Mouse (Mus musculus) megakaryocyte, embryonic 14.5 days (primary cell): ENCODE measurements around the gene Pparg.

ENCODE experiments used
- FLI1 ChIP-seq: IDR thresholded peaks from 2 replicates; pipeline ENCODE4 v1.6.1; 2012; ENCODE audit warnings: low read length, inconsistent platforms, mixed read lengths
- GATA1 ChIP-seq: IDR thresholded peaks from 3 replicates; pipeline ENCODE4 v1.6.1; 2012; ENCODE audit warnings: mixed read lengths, low read length, inconsistent platforms, borderline replicate concordance

DNA sequence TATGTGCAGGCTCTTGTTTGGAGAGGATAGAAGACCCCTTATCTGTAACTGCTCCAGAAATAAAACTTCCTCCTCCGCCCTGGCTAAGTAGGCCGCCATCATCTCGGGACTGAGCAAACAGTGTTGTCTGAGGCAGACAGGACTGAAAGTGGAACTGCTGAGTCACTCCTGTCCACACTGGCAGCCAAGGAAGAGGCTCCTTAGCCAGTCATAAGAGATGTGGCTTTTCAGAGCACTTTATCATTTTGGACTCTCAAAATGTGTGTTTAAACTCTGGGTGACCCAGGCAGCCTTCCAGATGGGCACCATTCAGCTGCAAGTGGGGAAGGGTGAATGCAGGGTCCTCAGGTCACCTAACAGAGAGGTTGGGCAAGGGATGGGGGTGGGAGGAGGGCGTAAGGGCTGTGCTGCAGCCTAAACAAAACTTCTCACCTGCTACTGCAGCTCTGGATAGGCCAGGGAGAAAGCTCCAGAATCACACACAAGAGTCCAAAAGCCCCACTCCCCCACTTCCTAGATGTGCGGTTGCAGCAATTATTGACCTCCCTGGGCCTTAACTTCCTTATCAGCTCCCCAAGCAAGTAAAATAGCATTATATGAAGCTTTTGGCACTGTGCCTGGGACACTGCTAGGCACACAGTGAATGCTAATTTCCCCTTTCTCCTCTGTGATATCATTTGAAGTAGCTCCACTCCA lies 119.7 kb downstream of the Pparg start:
- no peak for TF ChIP-seq FLI1
- no peak for TF ChIP-seq GATA1
